Mouse (Mus musculus): ENCODE measurements at regions not wholly inside any gene's neighbourhood (a gene's known extent, or its start where the extent isn't known, plus 50 kb on each side); places are given as distances from the start of the nearest gene placed in this dataset.
A peak's percentile ranks its signal among the peaks of the same experiment; 100 is the strongest.

GRCm38 (mm10) chr7:117278388-117278961 lies 102.3 kb upstream of the Xylt1 start:
- peak in 1 of 2 experiments; percentile 19 for DNase-seq

GRCm38 (mm10) chr7:117282194-117282593 lies 98.6 kb upstream of the Xylt1 start:
- DNase-seq = no peak

- DNase-seq = no peak
These were observed 95.6 kb upstream of the Xylt1 start for GRCm38 (mm10) chr7:117285206-117285605.

DNA sequence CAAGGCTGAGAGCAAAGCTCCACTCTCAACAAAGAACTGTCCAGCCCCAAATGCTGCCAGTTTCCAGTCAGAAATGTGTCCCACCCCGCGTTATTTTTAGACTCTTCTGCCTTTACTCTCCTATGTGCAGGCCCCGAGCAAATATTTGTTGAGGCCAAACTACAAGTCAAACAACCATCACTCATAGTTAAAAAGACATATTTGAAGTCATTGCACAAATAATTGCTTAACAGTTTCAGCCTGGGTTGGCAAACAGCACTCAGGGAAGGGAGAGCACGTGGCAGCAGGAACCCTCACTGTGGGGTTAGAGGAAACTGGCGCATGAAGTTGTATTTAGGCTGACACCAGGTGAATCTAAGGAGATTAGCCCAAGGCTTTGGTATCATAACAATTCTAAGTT lies 94.8 kb upstream of the Xylt1 start:
- no peak for DNase-seq

- peak; percentile 3 to 11 for DNase-seq
These were observed 77.1 kb upstream of the Xylt1 start for GRCm38 (mm10) chr7:117303705-117304104.

GRCm38 (mm10) chr7:117310586-117311200 lies 70.1 kb upstream of the Xylt1 start:
- no peak for DNase-seq

DNA sequence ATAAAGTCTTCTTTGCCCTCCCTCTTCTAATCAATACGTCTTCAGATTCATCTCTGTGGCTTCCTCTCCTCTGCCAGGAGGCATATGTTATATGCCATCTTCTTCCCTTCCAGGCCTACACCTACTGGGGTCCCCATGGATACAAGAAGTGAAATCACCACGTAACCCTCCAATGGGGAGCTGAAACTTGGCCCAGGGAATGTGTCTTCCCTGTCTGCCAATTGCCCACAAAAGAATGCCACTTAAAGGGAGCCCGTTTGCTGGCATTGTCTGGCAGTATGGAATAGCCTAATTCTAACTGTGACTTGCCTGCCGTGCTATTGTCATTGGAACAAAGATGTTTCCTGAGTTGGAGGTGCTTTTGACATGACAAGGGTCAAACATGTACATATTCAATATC lies 69.5 kb upstream of the Xylt1 start:
- no peak for DNase-seq

DNA sequence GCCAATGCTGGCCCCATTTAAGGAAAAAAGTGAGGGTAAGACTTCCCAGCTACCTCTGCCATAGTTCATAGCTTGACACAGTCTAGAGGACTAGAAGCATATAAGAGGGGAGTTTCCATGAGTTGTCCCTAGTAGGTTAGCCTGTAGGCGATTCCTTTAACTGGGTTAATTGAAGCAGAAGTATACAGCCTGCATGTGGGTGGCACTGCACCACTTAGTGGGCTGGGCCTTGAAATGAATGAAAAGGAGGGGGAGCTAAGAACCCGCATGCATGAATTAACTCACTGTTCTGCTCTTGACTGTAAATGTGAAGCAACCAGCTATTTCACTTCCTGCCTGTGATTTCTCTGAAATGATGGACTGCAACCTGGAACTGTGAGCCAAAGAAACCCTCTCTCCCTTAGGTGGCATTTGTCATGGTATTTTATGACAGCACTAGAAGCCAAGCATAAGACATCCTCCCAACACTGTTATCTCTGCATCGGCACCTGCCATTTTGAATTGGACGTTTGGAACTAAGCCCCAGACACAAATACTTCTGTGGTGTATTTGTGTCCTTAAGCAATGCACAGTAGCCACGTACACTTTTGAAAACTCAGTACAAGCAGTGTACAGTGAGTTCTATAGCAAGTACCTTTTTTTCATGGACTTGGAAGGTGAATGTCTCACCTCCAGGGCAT lies 64.5 kb upstream of the Xylt1 start:
- DNase-seq = no peak

- DNase-seq = no peak
These were observed 63.4 kb upstream of the Xylt1 start for GRCm38 (mm10) chr7:117317362-117317761.

DNA sequence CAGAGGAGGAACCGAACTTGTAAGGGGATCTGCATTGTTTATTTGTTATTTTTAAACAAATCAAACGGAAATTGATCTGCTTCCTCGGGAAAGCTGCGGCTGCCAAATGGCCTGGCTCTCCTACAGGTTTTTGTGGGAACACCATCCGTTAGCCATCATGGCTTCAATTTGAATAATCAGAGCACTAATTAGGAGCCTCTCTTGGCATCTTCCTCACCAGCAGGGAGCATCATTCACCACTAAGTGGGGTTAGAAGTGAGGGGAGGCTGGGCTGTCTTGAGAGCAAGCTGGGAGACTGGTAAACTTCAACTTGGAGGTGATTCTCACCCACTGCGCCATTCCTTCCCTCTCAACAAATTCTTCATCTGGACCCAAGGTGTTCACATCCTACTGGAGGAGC lies 60.2 kb upstream of the Xylt1 start:
- DNase-seq = no peak

All from kidney, adult 8-10 months (tissue).